Mouse (Mus musculus) thymus, adult 2 months (tissue): ENCODE results near the gene Gm45213. TPM values are rescaled to one million over a fixed set of nuclear protein-coding genes. Genes with fewer than 3 reads are reported as not detected.

Source experiments
- DNase-seq: peaks from one replicate; pipeline ENCODE4 v3.0.0; 2021
- H3K27ac ChIP-seq: fragments of 200-500 bp; 2 replicates; pipeline ENCODE4 v1.5.1; 2012; ENCODE audit warnings: low read length, control low read depth; ENCODE audit not compliant: control insufficient read depth, insufficient read depth
- H3K27me3 ChIP-seq: fragments of 200-500 bp; 2 replicates; pipeline ENCODE4 v1.6.1; 2012; ENCODE audit warnings: mild to moderate bottlenecking, low read length, moderate library complexity, mixed read lengths; ENCODE audit not compliant: control insufficient read depth, insufficient read depth
- H3K36me3 ChIP-seq: fragments of 200-500 bp; 2 replicates; pipeline ENCODE4 v1.6.1; 2012; ENCODE audit warnings: mild to moderate bottlenecking, low read length, moderate library complexity; ENCODE audit not compliant: control insufficient read depth, insufficient read depth
- H3K4me1 ChIP-seq: fragments of 200-500 bp; replicated peaks from 2 replicates; pipeline ENCODE4 v1.6.1; 2012; ENCODE audit warnings: low read length; ENCODE audit not compliant: control insufficient read depth, insufficient read depth
- H3K4me3 ChIP-seq: fragments of 200-500 bp; 2 replicates; pipeline ENCODE4 v1.5.1; 2012; ENCODE audit warnings: mild to moderate bottlenecking, low read length, control low read depth, moderate library complexity; ENCODE audit not compliant: control insufficient read depth, insufficient read depth
- CTCF ChIP-seq: fragments of 200-500 bp; IDR thresholded peaks from 2 replicates; pipeline ENCODE4 v1.5.1; 2012; ENCODE audit warnings: mild to moderate bottlenecking, control low read depth, low read length, moderate library complexity, borderline replicate concordance; ENCODE audit not compliant: control insufficient read depth, poor library complexity, insufficient read depth; ENCODE audit errors: extremely low read depth
- POLR2A ChIP-seq: fragments of 200-500 bp; IDR thresholded peaks from 2 replicates; pipeline ENCODE4 v1.6.1; 2012; ENCODE audit warnings: mild to moderate bottlenecking, low read length, control low read depth, moderate library complexity; ENCODE audit not compliant: control insufficient read depth, poor library complexity, insufficient read depth; ENCODE audit errors: extremely low read depth
- WGBS: fragments of 180-500 bp; shearing (Covaris S2); methylation state at CpG from one replicate; pipeline ENCODE4 v1.1.7; 2018; 5-methylcytosine and 5-hydroxymethylcytosine counted together
- polyA plus RNA-seq: library from polyadenylated mRNA; depleted of rRNA; stranded (reverse); fragments of >200 nt; gene quantifications from 2 replicates; pipeline ENCODE4 v1.2.3, GENCODE M21; 2012

The Gm45213 gene
- polyA plus RNA-seq, 1 experiment, result not detected

- no peak for DNase-seq
- Histone ChIP-seq H3K27ac (no peak overlapping the region), H3K27me3 (no peaks in the 10 kb centered on the region), H3K4me3 (no peak overlapping the region), H3K36me3 (no peaks in the 10 kb centered on the region), H3K4me1 (no peaks in the 10 kb centered on the region; the same call in 1 of the 2 replicates)
- WGBS, result 89% methylated on average over 11 of the region's 11 CpGs
- TF ChIP-seq CTCF (no peak), POLR2A (no peak)
Measured at GRCm38 (mm10) chr7:66008161-66008891, 35.1 kb upstream of the Gm45213 start.

- H3K27ac ChIP-seq, result no peak overlapping the region
- H3K27me3 ChIP-seq, result no peaks in the 10 kb centered on the region
- 92% methylated on average over 16 of the region's 16 CpGs for WGBS
- no peak for DNase-seq
- TF ChIP-seq POLR2A (no peak), CTCF (no peak)
- no peak overlapping the region for H3K4me3 ChIP-seq
- H3K36me3 ChIP-seq, result no peaks in the 10 kb centered on the region
- H3K4me1 ChIP-seq, result no peaks in the 10 kb centered on the region; the same call in 1 of the 2 replicates
Measured at GRCm38 (mm10) chr7:66008892-66009273, 34.5 kb upstream of the Gm45213 start.

- H3K4me3 ChIP-seq, result no peak overlapping the region
- no peaks in the 10 kb centered on the region; the same call in 1 of the 2 replicates for H3K4me1 ChIP-seq
- no peak for DNase-seq
- TF ChIP-seq CTCF, result no peak
- H3K27me3 ChIP-seq, result no peaks in the 10 kb centered on the region
- H3K27ac ChIP-seq, result no peak overlapping the region
- WGBS, result 78% methylated on average over 6 of the region's 6 CpGs
- no peaks in the 10 kb centered on the region for H3K36me3 ChIP-seq
Measured at GRCm38 (mm10) chr7:66010518-66010917, 32.9 kb upstream of the Gm45213 start.

- WGBS, result 97% methylated on average over 2 of the region's 2 CpGs
- TF ChIP-seq CTCF, result no peak
- TF ChIP-seq POLR2A, result no peak
- DNase-seq, result no peak
- Histone ChIP-seq H3K27ac (no peak overlapping the region), H3K4me3 (no peak overlapping the region), H3K27me3 (no peaks in the 10 kb centered on the region), H3K4me1 (no peaks in the 10 kb centered on the region), H3K36me3 (no peaks in the 10 kb centered on the region)
Measured at GRCm38 (mm10) chr7:66027747-66028146, 15.7 kb upstream of the Gm45213 start.

- Histone ChIP-seq H3K4me1 (no peaks in the 10 kb centered on the region), H3K4me3 (no peak overlapping the region), H3K27me3 (no peaks in the 10 kb centered on the region), H3K36me3 (no peaks in the 10 kb centered on the region), H3K27ac (no peak overlapping the region)
- DNase-seq, result no peak
- WGBS, result 72% methylated on average over 6 of the region's 6 CpGs
- TF ChIP-seq CTCF (no peak), POLR2A (no peak)
Measured at GRCm38 (mm10) chr7:66028766-66029512, 14.5 kb upstream of the Gm45213 start.

- no peaks in the 10 kb centered on the region for H3K4me1 ChIP-seq
- TF ChIP-seq CTCF (no peak), POLR2A (no peak)
- WGBS, result 69% methylated on average over 8 of the region's 8 CpGs
- no peak overlapping the region for H3K27ac ChIP-seq
- no peaks in the 10 kb centered on the region for H3K36me3 ChIP-seq
- DNase-seq, result no peak
- H3K4me3 ChIP-seq, result no peak overlapping the region
- H3K27me3 ChIP-seq, result no peaks in the 10 kb centered on the region
Measured at GRCm38 (mm10) chr7:66036809-66037208, 6.6 kb upstream of the Gm45213 start.
